Mouse (Mus musculus) gastrocnemius, postnatal 4 days (tissue): Measurements from ENCODE around the gene Sec24a. TPM values are rescaled to one million over a fixed set of nuclear protein-coding genes. Genes with fewer than 3 reads are reported as not detected.
"Not testable (repeated sequence)": the region's sequence is repeated elsewhere in the genome, so short reads cannot be mapped to it uniquely, and the experiment has no call there.

Experiments
- DNase-seq, 2 experiments: peaks; one replicate each; pipeline ENCODE4 v3.0.0; 2021 to 2022; ENCODE audit warnings: low spot score in 2 of 2, mixed read lengths in 2 of 2
- total RNA-seq, 2 experiments: library from RNA; stranded (reverse); gene quantifications; 2 replicates each; pipeline ENCODE4 v1.2.3; 2021

Gene Sec24a
- total RNA-seq, 2 experiments from 2014 or later = 23.4 to 28.3 TPM

- peak in 1 of 2 experiments; percentile 7 for DNase-seq
Measured at GRCm38 (mm10) chr11:51689343-51689742, 74.1 kb downstream of the Sec24a start.

GRCm38 (mm10) chr11:51688330-51689328, 74.8 kb downstream of the Sec24a start, which contains the start of gene 0610009B22Rik:
0610009B22Rik (minus strand) TSS chr11:51688874.
- DNase-seq = peak; percentile 100

- DNase-seq = no peak
Measured at GRCm38 (mm10) chr11:51681976-51682374, 81.5 kb downstream of the Sec24a start.

GRCm38 (mm10) chr11:51681324-51681975, 82.0 kb downstream of the Sec24a start:
- peak; percentile 79 to 88 for DNase-seq

- no peak for DNase-seq
Measured at GRCm38 (mm10) chr11:51679466-51679865, 84.0 kb downstream of the Sec24a start.

GRCm38 (mm10) chr11:51677737-51678418, 85.6 kb downstream of the Sec24a start:
- DNase-seq = no peak

GRCm38 (mm10) chr11:51675386-51675785, 88.0 kb downstream of the Sec24a start:
- no peak for DNase-seq

GRCm38 (mm10) chr11:51673291-51673690, 90.1 kb downstream of the Sec24a start:
- no peak for DNase-seq

- no peak for DNase-seq
Measured at GRCm38 (mm10) chr11:51671376-51671775, 92.1 kb downstream of the Sec24a start.

GRCm38 (mm10) chr11:51670846-51671245, 92.6 kb downstream of the Sec24a start:
- no peak for DNase-seq

GRCm38 (mm10) chr11:51664747-51665146, 98.7 kb downstream of the Sec24a start:
- not testable (repeated sequence) for DNase-seq

- no peak for DNase-seq
Measured at GRCm38 (mm10) chr11:51662632-51663031, 100.8 kb downstream of the Sec24a start.

- DNase-seq = no peak
Measured at GRCm38 (mm10) chr11:51661867-51662365, 101.5 kb downstream of the Sec24a start.

- DNase-seq = no peak
Measured at GRCm38 (mm10) chr11:51658705-51659104, 104.7 kb downstream of the Sec24a start.

GRCm38 (mm10) chr11:51658291-51658690, 105.1 kb downstream of the Sec24a start:
- DNase-seq = no peak

GRCm38 (mm10) chr11:51656798-51657521, 106.5 kb downstream of the Sec24a start:
- no peak for DNase-seq

GRCm38 (mm10) chr11:51654891-51655290, 108.5 kb downstream of the Sec24a start:
- DNase-seq = no peak

GRCm38 (mm10) chr11:51653736-51654135, 109.7 kb downstream of the Sec24a start:
- no peak for DNase-seq

GRCm38 (mm10) chr11:51652889-51653418, 110.5 kb downstream of the Sec24a start:
- DNase-seq = no peak
